Mouse (Mus musculus): Measurements from ENCODE around the gene Rrh.
"Not testable (repeated sequence)": the region's sequence is repeated elsewhere in the genome, so short reads cannot be mapped to it uniquely, and the experiment has no call there.

Gene Rrh

DNA sequence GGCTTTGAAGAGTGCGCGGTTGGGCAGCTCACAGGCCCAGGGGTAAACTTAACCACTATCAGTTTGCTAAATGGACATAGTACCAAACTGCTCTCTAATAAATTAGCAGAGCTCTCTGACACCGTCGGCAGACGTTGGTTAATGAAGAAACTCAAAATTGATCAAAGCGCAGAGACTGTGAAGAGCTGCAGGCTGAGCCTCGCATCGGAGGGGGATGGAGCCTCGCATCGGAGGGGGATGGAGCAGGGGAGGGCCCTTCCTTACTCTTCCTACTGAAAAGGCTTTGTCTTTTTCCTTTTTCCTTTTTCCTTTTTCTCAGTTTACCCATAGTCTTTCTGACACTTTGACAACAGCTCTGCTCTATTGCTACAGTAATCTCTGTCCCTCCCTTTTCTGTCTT, 41.0 kb downstream of the Rrh start:
- no peak for DNase-seq

DNA sequence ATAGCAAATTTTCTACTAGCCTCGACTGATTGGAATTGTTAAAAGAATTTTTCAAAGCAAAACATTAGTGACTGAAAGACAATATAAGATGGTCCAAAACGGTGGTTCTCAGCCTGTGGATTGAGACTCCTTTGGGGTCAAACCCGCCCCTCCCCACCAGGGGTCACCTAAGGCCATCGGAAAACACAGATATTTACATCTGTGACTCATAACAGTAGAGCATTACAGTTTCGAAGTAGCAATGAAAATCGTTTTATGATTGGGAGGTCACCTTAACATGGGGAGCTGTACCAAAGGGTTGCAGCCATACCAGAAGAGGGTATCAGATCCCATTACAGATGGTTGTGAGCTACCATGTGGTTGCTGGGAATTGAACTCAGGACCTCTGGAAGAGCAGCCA, 51.2 kb downstream of the Rrh start:
- DNase-seq = no peak

- DNase-seq = no peak
Observed at GRCm38 (mm10) chr3:129766971-129767794, 55.2 kb downstream of the Rrh start.

- no peak for DNase-seq
Observed at GRCm38 (mm10) chr3:129766106-129766505, 56.3 kb downstream of the Rrh start.

DNA sequence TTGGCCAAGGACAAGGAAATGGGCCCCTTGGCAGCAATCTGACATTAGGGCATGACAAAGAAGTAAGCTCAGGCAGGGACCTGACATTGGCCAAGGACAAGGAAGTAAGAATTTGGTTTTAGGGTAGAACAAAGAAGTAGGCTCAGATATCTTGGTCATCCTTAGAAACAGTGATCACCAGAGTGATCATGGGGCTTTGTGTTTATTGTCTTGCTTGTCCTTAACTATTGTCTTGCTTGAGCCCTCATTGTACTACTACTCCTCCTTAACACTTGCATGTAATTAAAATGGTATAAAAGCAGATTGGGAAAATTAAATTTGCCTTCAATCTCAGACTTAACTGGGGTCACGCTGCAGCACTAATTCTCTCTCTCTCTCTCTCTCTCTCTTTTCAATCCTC, 64.8 kb downstream of the Rrh start:
- DNase-seq = not testable (repeated sequence)

DNA sequence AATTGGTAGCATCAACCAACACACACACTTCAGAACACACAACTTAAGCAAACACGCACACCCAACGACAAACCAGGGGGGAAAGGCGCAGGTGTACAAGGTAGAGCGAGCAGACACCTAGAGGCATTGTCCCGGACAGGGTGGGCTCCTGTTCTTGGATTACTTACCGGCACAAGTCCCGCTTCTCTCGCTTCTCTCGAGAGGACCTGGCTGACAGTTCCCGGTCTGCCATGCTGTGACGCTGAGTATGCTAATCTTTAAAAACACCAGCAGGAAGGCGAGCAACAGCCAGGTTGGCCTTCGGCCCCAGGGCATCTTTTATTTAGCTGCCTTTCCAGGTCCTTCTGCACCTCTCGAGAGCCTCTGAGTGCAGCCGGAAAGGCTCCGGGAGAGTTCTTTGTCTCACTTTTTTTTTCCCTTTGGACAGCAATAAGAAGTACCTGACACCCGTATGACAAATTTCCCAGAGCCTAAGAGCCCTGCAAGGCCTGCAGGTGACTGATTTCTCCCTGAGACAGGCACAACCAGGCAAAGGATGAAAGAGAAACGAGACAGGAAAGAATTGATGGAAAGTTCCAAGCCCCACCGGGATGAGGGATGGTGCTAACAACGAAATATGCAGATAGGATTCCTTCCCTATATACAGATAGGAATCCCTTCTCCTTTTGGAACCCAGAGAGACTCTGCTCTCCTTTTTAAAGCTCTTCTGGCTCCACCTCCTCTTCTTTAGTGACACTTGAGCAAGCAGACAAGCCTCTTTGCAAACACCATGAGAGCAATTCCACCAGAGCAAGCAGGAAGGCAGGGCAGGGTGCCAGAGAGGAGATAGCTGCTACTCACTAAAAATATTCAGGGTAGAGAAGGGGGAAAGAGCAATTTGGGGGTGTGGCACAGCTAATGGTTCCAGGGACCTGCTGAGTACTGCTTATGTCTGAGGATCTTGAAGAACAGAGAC, 67.5 kb downstream of the Rrh start, which contains the start of gene Egf:
Gene Egf (minus strand): TSS at position 667 of the 955 bp plus-strand sequence.
- DNase-seq = peak in 1 of 2 experiments; percentile 49
